Mouse (Mus musculus): ENCODE results near the gene Stmn1.

The Stmn1 gene

GRCm38 (mm10) chr4:134468215-134468575 is at the start of gene Stmn1:
TSS of gene Stmn1 (plus strand) at chr4:134468320.
- DNase-seq: peak; percentile 92 to 95

GRCm38 (mm10) chr4:134421971-134422370 is 46.1 kb upstream of the Stmn1 start:
- no peak for DNase-seq

GRCm38 (mm10) chr4:134423949-134424348 is 44.2 kb upstream of the Stmn1 start:
- no peak for DNase-seq

GRCm38 (mm10) chr4:134425088-134425487 is 43.0 kb upstream of the Stmn1 start:
- DNase-seq: no peak

- DNase-seq: no peak
These were observed 37.6 kb upstream of the Stmn1 start for GRCm38 (mm10) chr4:134430381-134431004.

- no peak for DNase-seq
These were observed 35.3 kb upstream of the Stmn1 start for GRCm38 (mm10) chr4:134432686-134433360.

- DNase-seq: no peak
These were observed 31.9 kb upstream of the Stmn1 start for GRCm38 (mm10) chr4:134436185-134436584.

- DNase-seq: no peak
These were observed 31.5 kb upstream of the Stmn1 start for GRCm38 (mm10) chr4:134436659-134437058.

GRCm38 (mm10) chr4:134439119-134439518 is 29.0 kb upstream of the Stmn1 start:
- no peak for DNase-seq

GRCm38 (mm10) chr4:134439919-134440318 is 28.2 kb upstream of the Stmn1 start:
- no peak for DNase-seq

- DNase-seq: no peak
These were observed 25.9 kb upstream of the Stmn1 start for GRCm38 (mm10) chr4:134442216-134442615.

- DNase-seq: no peak
These were observed 24.5 kb upstream of the Stmn1 start for GRCm38 (mm10) chr4:134443589-134443988.

GRCm38 (mm10) chr4:134444949-134445348 is 23.2 kb upstream of the Stmn1 start:
- DNase-seq: no peak

- DNase-seq: no peak
These were observed 22.6 kb upstream of the Stmn1 start for GRCm38 (mm10) chr4:134445489-134445888.

- DNase-seq: peak in 1 of 2 experiments; percentile 14
These were observed 20.2 kb upstream of the Stmn1 start for GRCm38 (mm10) chr4:134447966-134448365.

GRCm38 (mm10) chr4:134449595-134450391 is 18.3 kb upstream of the Stmn1 start:
- no peak for DNase-seq

- DNase-seq: no peak
These were observed 17.5 kb upstream of the Stmn1 start for GRCm38 (mm10) chr4:134450392-134451195.

- no peak for DNase-seq
These were observed 16.6 kb upstream of the Stmn1 start for GRCm38 (mm10) chr4:134451484-134451883.

- peak; percentile 25 to 54 for DNase-seq
These were observed 14.3 kb upstream of the Stmn1 start for GRCm38 (mm10) chr4:134453619-134454400.

- DNase-seq: peak; percentile 26 to 48
These were observed 12.8 kb upstream of the Stmn1 start for GRCm38 (mm10) chr4:134455310-134455709.

- DNase-seq: no peak
These were observed 10.8 kb upstream of the Stmn1 start for GRCm38 (mm10) chr4:134457130-134457825.

Data from thymus, adult 18-20 months (tissue).